Mouse (Mus musculus): Measurements from ENCODE around the gene Tmigd3. TPM values are rescaled to one million over a fixed set of nuclear protein-coding genes. Genes with fewer than 3 reads are reported as not detected.

Gene Tmigd3
- polyA plus RNA-seq (2014; fragmentation: Illumina TruSeq; extraction: RNeasy Lipid Tissue Mini Kit (QIAGEN cat#74804)) = not detected

GRCm38 (mm10) chr3:105870558-105870957 lies at the start of gene Tmigd3, which contains the start of gene Adora3:
TSS of gene Tmigd3 (plus strand) at chr3:105870903.
TSS of gene Adora3 (plus strand) at chr3:105870858.

DNA sequence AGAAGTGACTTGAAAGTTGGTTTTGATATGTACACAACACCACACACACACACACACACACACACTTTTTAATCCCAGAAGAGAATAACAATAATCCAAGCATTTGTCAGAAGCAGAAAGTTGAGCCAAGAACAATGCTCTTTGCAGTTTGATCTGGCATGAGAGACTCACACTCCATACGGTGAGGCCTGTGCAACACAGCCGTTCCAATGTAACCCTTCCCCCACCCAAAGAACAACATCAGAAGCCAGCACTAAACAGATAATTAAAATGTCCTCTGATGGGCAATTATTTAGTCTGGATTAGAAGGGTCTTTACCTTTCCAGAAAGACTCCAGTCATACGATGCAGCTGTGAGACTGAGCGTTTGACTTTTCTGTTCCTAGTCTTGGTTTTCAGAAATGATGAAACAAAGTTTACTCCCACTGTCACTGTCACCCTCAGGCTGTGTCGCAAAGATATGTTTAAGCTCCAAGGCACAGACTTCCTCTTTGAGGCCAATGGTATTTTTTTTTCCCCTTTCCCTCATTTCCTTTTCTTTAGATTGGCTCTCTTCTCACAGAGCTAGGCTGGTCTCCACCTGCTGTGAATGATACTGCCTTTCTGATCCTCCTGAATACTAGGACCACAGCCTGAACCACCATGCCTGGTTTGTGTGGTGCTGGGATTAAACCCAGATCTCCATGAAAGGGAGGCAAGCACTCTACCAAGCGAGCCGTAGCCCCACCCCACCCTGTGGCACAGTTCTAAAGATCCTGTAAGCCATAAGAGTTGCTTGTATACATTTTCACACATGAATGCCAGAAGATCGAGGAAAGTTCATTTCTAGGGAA lies 61.8 kb downstream of the Tmigd3 start, which contains the start of gene I830077J02Rik:
Gene I830077J02Rik, minus strand, starts transcription at position 425 of the 832 bp plus-strand sequence.

DNA sequence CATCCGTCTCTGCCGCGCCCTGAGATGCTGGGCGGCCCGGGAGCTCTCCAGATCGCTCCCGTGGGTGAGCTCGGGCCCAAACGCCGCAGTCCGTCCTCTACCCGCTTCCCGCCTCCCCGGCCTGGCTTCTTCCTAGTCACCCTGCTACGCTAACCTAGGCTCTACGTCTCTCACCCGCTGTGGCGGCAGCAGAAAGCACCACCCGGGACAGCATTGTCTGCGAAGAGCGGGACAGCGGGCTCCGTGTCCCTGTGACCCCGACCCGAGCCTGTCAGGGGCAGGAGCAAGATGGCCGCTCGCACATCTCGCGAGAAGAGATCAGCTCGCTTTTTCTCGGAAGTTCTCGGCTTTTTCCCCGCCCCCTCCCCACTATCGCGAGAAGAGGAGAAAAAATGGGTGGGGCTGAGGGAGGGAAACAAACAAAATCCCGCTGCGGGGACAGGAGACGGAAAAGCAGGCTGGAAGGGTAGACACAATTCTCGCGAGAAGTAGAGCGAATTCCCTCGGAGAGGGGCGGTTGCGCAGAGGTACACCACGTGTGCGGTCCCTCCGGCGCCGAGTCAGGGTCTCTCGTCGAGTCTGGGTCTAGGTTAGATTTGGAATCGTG lies 88.4 kb downstream of the Tmigd3 start, which contains the start of gene Wdr77:
Gene Wdr77, plus strand, starts transcription at position 396 of the 607 bp plus-strand sequence.

DNA sequence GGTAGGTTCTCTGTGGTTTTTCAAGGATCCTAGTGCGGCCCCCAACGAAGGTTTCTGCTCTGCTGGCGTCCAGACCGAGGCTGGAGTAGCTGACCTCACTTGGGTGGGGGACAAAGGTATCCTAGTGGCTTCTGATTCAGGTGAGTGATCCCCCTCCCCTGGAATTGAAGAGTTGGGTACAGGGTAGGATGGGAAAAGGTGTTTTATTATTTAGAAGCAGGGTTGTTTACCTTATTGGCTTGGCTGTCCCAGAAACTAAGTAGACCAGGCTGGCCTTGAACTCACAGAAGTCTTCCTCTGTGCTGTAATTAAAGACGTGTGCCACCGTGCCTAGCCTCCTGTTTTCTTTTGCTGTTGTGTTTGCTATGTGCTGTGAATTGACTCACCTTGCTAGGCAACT lies 89.3 kb downstream of the Tmigd3 start, which contains the start of gene Atp5f1:
Gene Atp5f1, minus strand, starts transcription at position 101 of the 400 bp plus-strand sequence.

GRCm38 (mm10) chr3:105973411-105973810 lies 102.7 kb downstream of the Tmigd3 start, which contains the start of gene Ovgp1:
TSS of gene Ovgp1 (plus strand) at chr3:105973711.

Other genes with a start within 250 kb of the Tmigd3 start
- gene Ddx20, start 183.3 kb upstream of the Tmigd3 start, polyA plus RNA-seq (2014; fragmentation: Illumina TruSeq; extraction: RNeasy Lipid Tissue Mini Kit (QIAGEN cat#74804)) = 46.2 TPM
- gene Inka2, start 166.3 kb upstream of the Tmigd3 start, polyA plus RNA-seq (2014; fragmentation: Illumina TruSeq; extraction: RNeasy Lipid Tissue Mini Kit (QIAGEN cat#74804)) = 1.7 TPM
- gene Rap1a, start 69.6 kb upstream of the Tmigd3 start, polyA plus RNA-seq (2014; fragmentation: Illumina TruSeq; extraction: RNeasy Lipid Tissue Mini Kit (QIAGEN cat#74804)) = 557 TPM
- gene Adora3, start within 50 bp of the Tmigd3 start, polyA plus RNA-seq (2014; fragmentation: Illumina TruSeq; extraction: RNeasy Lipid Tissue Mini Kit (QIAGEN cat#74804)) = not detected
- gene I830077J02Rik, start 61.8 kb downstream of the Tmigd3 start, polyA plus RNA-seq (2014; fragmentation: Illumina TruSeq; extraction: RNeasy Lipid Tissue Mini Kit (QIAGEN cat#74804)) = 1.3 TPM
- 98.2 TPM for gene Wdr77, start 88.5 kb downstream of the Tmigd3 start, polyA plus RNA-seq (2014; fragmentation: Illumina TruSeq; extraction: RNeasy Lipid Tissue Mini Kit (QIAGEN cat#74804))
- 724 TPM for gene Atp5f1, start 89.2 kb downstream of the Tmigd3 start, polyA plus RNA-seq (2014; fragmentation: Illumina TruSeq; extraction: RNeasy Lipid Tissue Mini Kit (QIAGEN cat#74804))
- gene Ovgp1, start 102.8 kb downstream of the Tmigd3 start, polyA plus RNA-seq (2014; fragmentation: Illumina TruSeq; extraction: RNeasy Lipid Tissue Mini Kit (QIAGEN cat#74804)) = 1,411 TPM
- 16.6 TPM for gene Pifo, start 143.7 kb downstream of the Tmigd3 start, polyA plus RNA-seq (2014; fragmentation: Illumina TruSeq; extraction: RNeasy Lipid Tissue Mini Kit (QIAGEN cat#74804))
- not detected for gene Chil5, start 161.9 kb downstream of the Tmigd3 start, polyA plus RNA-seq (2014; fragmentation: Illumina TruSeq; extraction: RNeasy Lipid Tissue Mini Kit (QIAGEN cat#74804))
- gene Chia1, start 242.3 kb downstream of the Tmigd3 start, polyA plus RNA-seq (2014; fragmentation: Illumina TruSeq; extraction: RNeasy Lipid Tissue Mini Kit (QIAGEN cat#74804)) = 0.43 TPM